Mouse (Mus musculus): Measurements from ENCODE around the gene Pnkd. TPM values are rescaled to one million over a fixed set of nuclear protein-coding genes. Genes with fewer than 3 reads are reported as not detected.
A peak's percentile ranks its signal among the peaks of the same experiment; 100 is the strongest.

Gene Pnkd
- polyA plus RNA-seq, 1 experiment: 165 TPM

GRCm38 (mm10) chr1:74308001-74308964, 23.6 kb downstream of the Pnkd start:
- Histone ChIP-seq H3K27ac (ENCODE audit: insufficient read depth, low read depth, low read length) (no peak overlapping the region), H3K36me3 (ENCODE audit: control insufficient read depth, insufficient read depth, low read length) (no peaks in the 10 kb centered on the region), H3K27me3 (replicated peaks; ENCODE audit: control insufficient read depth, insufficient read depth, low read length) (no peaks in the 10 kb centered on the region), H3K4me1 (ENCODE audit: control insufficient read depth, insufficient read depth, low read length) (peaks cover 3% of the 10 kb centered on the region; the same call in 1 of the 2 replicates), H3K4me3 (ENCODE audit: insufficient read depth, low read depth, low read length) (no peak overlapping the region)
- TF ChIP-seq CTCF (conservative IDR thresholded peaks at IDR 0.05; ENCODE audit: insufficient read depth, insufficient read length, low read depth, low read length) (no peak), POLR2A (IDR thresholded peaks at IDR 0.05; ENCODE audit: low read depth, low read length) (no peak)
- 87% methylated on average over 10 of the region's 10 CpGs for WGBS
- no peak for DNase-seq

- Histone ChIP-seq H3K4me1 (ENCODE audit: control insufficient read depth, insufficient read depth, low read length) (no peaks in the 10 kb centered on the region), H3K27me3 (replicated peaks; ENCODE audit: control insufficient read depth, insufficient read depth, low read length) (no peaks in the 10 kb centered on the region), H3K4me3 (ENCODE audit: insufficient read depth, low read depth, low read length) (no peak overlapping the region), H3K27ac (ENCODE audit: insufficient read depth, low read depth, low read length) (peak overlapping the region; percentile 65), H3K36me3 (ENCODE audit: control insufficient read depth, insufficient read depth, low read length) (no peaks in the 10 kb centered on the region)
- DNase-seq: no peak
- 33% methylated on average over 3 of the region's 3 CpGs for WGBS
- no peak for TF ChIP-seq CTCF (conservative IDR thresholded peaks at IDR 0.05; ENCODE audit: insufficient read depth, insufficient read length, low read depth, low read length)
- no peak for TF ChIP-seq POLR2A (IDR thresholded peaks at IDR 0.05; ENCODE audit: low read depth, low read length)
Observed at GRCm38 (mm10) chr1:74309767-74310166, 25.0 kb downstream of the Pnkd start.

GRCm38 (mm10) chr1:74313049-74313692, 28.4 kb downstream of the Pnkd start:
- peak; percentile 90 for DNase-seq
- H3K4me1 ChIP-seq (ENCODE audit: control insufficient read depth, insufficient read depth, low read length): no peaks in the 10 kb centered on the region
- H3K27me3 ChIP-seq (replicated peaks; ENCODE audit: control insufficient read depth, insufficient read depth, low read length): no peaks in the 10 kb centered on the region
- WGBS: under 1% methylated on average over 3 of the region's 3 CpGs
- no peak overlapping the region for H3K27ac ChIP-seq (ENCODE audit: insufficient read depth, low read depth, low read length)
- no peaks in the 10 kb centered on the region for H3K36me3 ChIP-seq (ENCODE audit: control insufficient read depth, insufficient read depth, low read length)
- no peak overlapping the region for H3K4me3 ChIP-seq (ENCODE audit: insufficient read depth, low read depth, low read length)
- TF ChIP-seq CTCF (conservative IDR thresholded peaks at IDR 0.05; ENCODE audit: insufficient read depth, insufficient read length, low read depth, low read length) (peak; percentile 80), POLR2A (IDR thresholded peaks at IDR 0.05; ENCODE audit: low read depth, low read length) (no peak)

- TF ChIP-seq CTCF (conservative IDR thresholded peaks at IDR 0.05; ENCODE audit: insufficient read depth, insufficient read length, low read depth, low read length) (no peak), POLR2A (IDR thresholded peaks at IDR 0.05; ENCODE audit: low read depth, low read length) (no peak)
- DNase-seq: no peak
- WGBS: 73% methylated on average over 3 of the region's 3 CpGs
- Histone ChIP-seq H3K27me3 (replicated peaks; ENCODE audit: control insufficient read depth, insufficient read depth, low read length) (no peaks in the 10 kb centered on the region), H3K4me1 (ENCODE audit: control insufficient read depth, insufficient read depth, low read length) (no peaks in the 10 kb centered on the region), H3K27ac (ENCODE audit: insufficient read depth, low read depth, low read length) (no peak overlapping the region), H3K4me3 (ENCODE audit: insufficient read depth, low read depth, low read length) (no peak overlapping the region), H3K36me3 (ENCODE audit: control insufficient read depth, insufficient read depth, low read length) (no peaks in the 10 kb centered on the region)
Observed at GRCm38 (mm10) chr1:74314796-74315195, 30.1 kb downstream of the Pnkd start.

GRCm38 (mm10) chr1:74316114-74316827, 31.5 kb downstream of the Pnkd start:
- TF ChIP-seq POLR2A (IDR thresholded peaks at IDR 0.05; ENCODE audit: low read depth, low read length): no peak
- no peak for TF ChIP-seq CTCF (conservative IDR thresholded peaks at IDR 0.05; ENCODE audit: insufficient read depth, insufficient read length, low read depth, low read length)
- Histone ChIP-seq H3K4me3 (ENCODE audit: insufficient read depth, low read depth, low read length) (no peak overlapping the region), H3K27ac (ENCODE audit: insufficient read depth, low read depth, low read length) (no peak overlapping the region), H3K4me1 (ENCODE audit: control insufficient read depth, insufficient read depth, low read length) (no peaks in the 10 kb centered on the region), H3K36me3 (ENCODE audit: control insufficient read depth, insufficient read depth, low read length) (no peaks in the 10 kb centered on the region), H3K27me3 (replicated peaks; ENCODE audit: control insufficient read depth, insufficient read depth, low read length) (no peaks in the 10 kb centered on the region)
- WGBS: 77% methylated on average over 4 of the region's 4 CpGs
- DNase-seq: no peak

GRCm38 (mm10) chr1:74318711-74319110, 34.0 kb downstream of the Pnkd start:
- Histone ChIP-seq H3K4me3 (ENCODE audit: insufficient read depth, low read depth, low read length) (no peak overlapping the region), H3K36me3 (ENCODE audit: control insufficient read depth, insufficient read depth, low read length) (no peaks in the 10 kb centered on the region), H3K4me1 (ENCODE audit: control insufficient read depth, insufficient read depth, low read length) (no peaks in the 10 kb centered on the region), H3K27ac (ENCODE audit: insufficient read depth, low read depth, low read length) (no peak overlapping the region), H3K27me3 (replicated peaks; ENCODE audit: control insufficient read depth, insufficient read depth, low read length) (no peaks in the 10 kb centered on the region)
- DNase-seq: peak; percentile 55
- TF ChIP-seq POLR2A (IDR thresholded peaks at IDR 0.05; ENCODE audit: low read depth, low read length) (no peak), CTCF (conservative IDR thresholded peaks at IDR 0.05; ENCODE audit: insufficient read depth, insufficient read length, low read depth, low read length) (no peak)
- WGBS: 70% methylated on average over 3 of the region's 3 CpGs
